Mouse (Mus musculus): Measurements from ENCODE around the gene Dlg4. TPM values are rescaled to one million over a fixed set of nuclear protein-coding genes. Genes with fewer than 3 reads are reported as not detected.

Gene Dlg4
- polyA plus RNA-seq, 1 experiment from 2014 or later: 9.3 TPM

DNA sequence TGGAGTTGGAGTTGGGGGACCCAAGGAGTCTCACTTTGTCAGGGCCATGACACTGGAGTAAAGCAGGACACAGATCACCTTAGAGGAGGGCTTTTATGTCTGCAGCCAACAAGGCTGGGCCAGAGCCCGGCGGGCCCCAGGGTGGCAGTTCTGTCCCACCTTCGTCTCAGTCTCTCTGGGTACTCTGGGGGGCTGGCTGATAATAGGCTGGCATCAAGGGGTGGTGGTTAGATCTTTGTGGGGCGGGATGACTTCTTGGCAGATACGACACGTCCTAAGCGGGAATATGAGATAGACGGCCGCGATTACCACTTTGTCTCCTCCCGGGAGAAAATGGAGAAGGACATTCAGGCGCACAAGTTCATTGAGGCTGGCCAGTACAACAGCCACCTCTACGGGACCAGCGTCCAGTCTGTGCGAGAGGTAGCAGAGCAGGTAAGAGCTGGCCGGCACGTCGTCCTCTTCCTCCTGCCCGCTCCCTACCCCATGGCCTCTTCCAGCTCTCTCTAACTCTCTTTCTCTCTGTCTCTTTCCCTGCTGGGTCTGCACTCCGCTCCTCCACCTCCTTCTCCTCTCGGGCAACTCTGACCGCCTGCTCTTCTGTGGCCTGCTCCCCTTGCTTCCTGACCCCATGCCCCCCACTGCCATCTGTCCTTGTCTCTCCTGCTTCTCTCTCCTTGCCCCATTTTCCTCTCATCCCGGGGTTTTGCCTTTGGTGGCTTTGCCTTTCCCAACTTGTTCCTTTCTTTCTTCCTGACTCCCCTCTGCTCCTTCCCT, 25.8 kb downstream of the Dlg4 start:
- 89% methylated on average over 23 of the region's 23 CpGs for WGBS
- ATAC-seq (replicated peaks; ENCODE audit: low FRiP score) (no peak), DNase-seq (ENCODE audit: low spot score) (no peak)
- Histone ChIP-seq H3K9me3 (ENCODE audit: control insufficient read depth, low read length) (no peaks in the 10 kb centered on the region), H3K4me2 (no peak overlapping the region), H3K27ac (ENCODE audit: low read depth, low read length) (no peak overlapping the region), H3K36me3 (ENCODE audit: control insufficient read depth, insufficient read depth, low read length) (no peaks in the 10 kb centered on the region; the same call in 1 of the 2 replicates), H3K4me3 (ENCODE audit: low read depth, low read length) (no peak overlapping the region), H3K9ac (ENCODE audit: low read depth, low read length) (no peak overlapping the region), H3K27me3 (replicated peaks; ENCODE audit: control insufficient read depth, insufficient read depth, low read length) (no peaks in the 10 kb centered on the region), H3K4me1 (replicated peaks; ENCODE audit: control insufficient read depth, insufficient read depth, low read length) (peaks cover 4% of the 10 kb centered on the region; the same call in 1 of the 2 replicates)

DNA sequence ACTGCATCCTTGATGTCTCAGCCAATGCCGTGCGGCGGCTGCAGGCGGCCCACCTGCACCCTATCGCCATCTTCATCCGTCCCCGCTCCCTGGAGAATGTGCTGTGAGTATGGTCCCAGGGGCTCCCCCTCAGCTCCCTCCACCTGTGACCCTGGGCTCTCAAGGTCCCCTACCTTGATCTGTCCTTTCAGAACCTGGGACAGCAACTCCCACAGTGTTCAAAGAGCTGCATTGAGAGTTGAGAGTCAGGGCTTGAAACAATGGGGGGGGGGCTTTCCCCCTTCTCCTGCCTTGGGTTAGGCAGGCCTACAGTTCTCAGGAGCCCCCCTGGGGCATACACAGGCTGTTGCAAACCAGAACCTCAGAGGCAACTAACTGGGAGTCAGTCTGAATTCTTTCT, 26.9 kb downstream of the Dlg4 start:
- ATAC-seq (replicated peaks; ENCODE audit: low FRiP score): no peak

DNA sequence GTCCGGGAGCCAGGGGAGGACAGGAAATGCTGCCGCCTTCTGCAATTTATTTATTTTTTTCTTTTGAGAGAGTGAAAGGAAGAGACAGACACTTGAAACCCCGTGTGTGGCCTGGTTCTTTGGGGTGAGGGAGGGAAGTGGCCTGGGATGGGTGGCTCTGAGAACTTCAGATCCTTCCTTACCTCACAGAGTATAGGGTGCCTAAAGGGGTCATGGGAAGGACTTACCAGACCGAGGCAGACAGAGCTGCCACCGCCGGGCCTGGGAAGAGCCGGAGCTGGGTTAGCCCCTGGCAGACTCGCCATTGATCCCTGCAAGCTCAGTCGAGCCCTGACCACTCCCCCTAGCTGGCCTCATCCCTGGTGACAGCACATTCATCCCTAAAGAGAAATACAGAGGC, 28.7 kb downstream of the Dlg4 start:
- Histone ChIP-seq H3K4me2 (no peak overlapping the region), H3K9ac (ENCODE audit: low read depth, low read length) (no peak overlapping the region), H3K9me3 (ENCODE audit: control insufficient read depth, low read length) (no peaks in the 10 kb centered on the region), H3K4me3 (ENCODE audit: low read depth, low read length) (no peak overlapping the region), H3K27ac (ENCODE audit: low read depth, low read length) (no peak overlapping the region), H3K36me3 (ENCODE audit: control insufficient read depth, insufficient read depth, low read length) (no peaks in the 10 kb centered on the region; the same call in 1 of the 2 replicates), H3K27me3 (replicated peaks; ENCODE audit: control insufficient read depth, insufficient read depth, low read length) (no peaks in the 10 kb centered on the region), H3K4me1 (replicated peaks; ENCODE audit: control insufficient read depth, insufficient read depth, low read length) (peaks cover 1% of the 10 kb centered on the region; the same call in 1 of the 2 replicates)
- DNase-seq (ENCODE audit: low spot score): no peak
- ATAC-seq (replicated peaks; ENCODE audit: low FRiP score): no peak
- WGBS: 56% methylated on average over 9 of the region's 9 CpGs

More for the DNA sequence above, 26.9 kb downstream of the Dlg4 start:
- Histone ChIP-seq H3K4me3 (ENCODE audit: low read depth, low read length) (no peak overlapping the region), H3K27me3 (replicated peaks; ENCODE audit: control insufficient read depth, insufficient read depth, low read length) (no peaks in the 10 kb centered on the region), H3K9ac (ENCODE audit: low read depth, low read length) (no peak overlapping the region), H3K4me2 (no peak overlapping the region), H3K36me3 (ENCODE audit: control insufficient read depth, insufficient read depth, low read length) (no peaks in the 10 kb centered on the region; the same call in 1 of the 2 replicates), H3K27ac (ENCODE audit: low read depth, low read length) (no peak overlapping the region), H3K4me1 (replicated peaks; ENCODE audit: control insufficient read depth, insufficient read depth, low read length) (peaks cover 4% of the 10 kb centered on the region; the same call in 1 of the 2 replicates), H3K9me3 (ENCODE audit: control insufficient read depth, low read length) (no peaks in the 10 kb centered on the region)
- 88% methylated on average over 7 of the region's 7 CpGs for WGBS
- DNase-seq (ENCODE audit: low spot score): no peak

DNA sequence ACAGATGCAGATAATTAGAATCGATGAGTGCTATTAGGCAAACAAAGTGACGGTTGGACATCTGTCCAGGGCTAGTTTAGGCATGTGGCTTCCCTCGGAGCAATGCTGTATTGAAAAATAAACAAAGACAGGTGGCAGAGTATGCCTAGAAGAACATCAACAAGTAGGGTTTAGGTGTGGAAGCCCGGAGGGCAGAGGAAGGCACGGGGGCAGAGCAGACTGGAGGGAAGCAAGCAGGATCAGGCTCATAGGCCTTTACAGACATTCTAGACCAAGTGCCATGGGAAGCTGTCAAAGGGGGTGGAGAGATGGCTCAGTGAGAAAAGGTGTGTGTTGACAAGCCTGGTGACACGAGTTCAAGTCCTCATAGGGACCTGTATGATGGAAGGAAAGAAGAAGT, 32.6 kb downstream of the Dlg4 start:
- Histone ChIP-seq H3K36me3 (ENCODE audit: control insufficient read depth, insufficient read depth, low read length) (no peaks in the 10 kb centered on the region), H3K4me1 (replicated peaks; ENCODE audit: control insufficient read depth, insufficient read depth, low read length) (no peaks in the 10 kb centered on the region), H3K4me3 (ENCODE audit: low read depth, low read length) (no peak overlapping the region), H3K4me2 (no peak overlapping the region), H3K9ac (ENCODE audit: low read depth, low read length) (no peak overlapping the region), H3K27ac (ENCODE audit: low read depth, low read length) (no peak overlapping the region), H3K9me3 (ENCODE audit: control insufficient read depth, low read length) (no peaks in the 10 kb centered on the region), H3K27me3 (replicated peaks; ENCODE audit: control insufficient read depth, insufficient read depth, low read length) (no peaks in the 10 kb centered on the region)
- 82% methylated on average over 6 of the region's 6 CpGs for WGBS
- DNase-seq (ENCODE audit: low spot score) (no peak), ATAC-seq (replicated peaks; ENCODE audit: low FRiP score) (no peak)

DNA sequence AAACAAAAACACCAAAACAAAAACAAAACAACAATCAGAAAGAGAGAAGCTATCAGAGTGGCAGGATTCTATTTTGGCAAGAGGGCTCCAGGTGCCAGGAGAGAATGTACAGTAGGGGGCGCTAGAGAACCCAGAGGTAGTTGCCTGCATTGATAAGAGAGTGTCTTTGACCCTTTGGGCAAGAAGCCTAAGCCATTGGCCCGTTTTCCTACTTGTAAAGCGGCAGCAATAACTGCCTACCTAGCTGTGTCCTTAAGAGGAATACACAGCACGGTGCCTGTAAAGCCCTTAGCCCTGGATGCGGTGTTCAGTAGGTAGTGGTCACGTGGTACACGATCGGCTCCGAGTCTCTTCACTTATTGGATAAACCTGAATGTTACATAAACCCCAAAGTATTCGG, 33.1 kb downstream of the Dlg4 start:
- no peaks in the 10 kb centered on the region for H3K9me3 ChIP-seq (ENCODE audit: control insufficient read depth, low read length)
- WGBS: 47% methylated on average over 10 of the region's 10 CpGs
- H3K27ac ChIP-seq (ENCODE audit: low read depth, low read length): no peak overlapping the region
- H3K4me1 ChIP-seq (replicated peaks; ENCODE audit: control insufficient read depth, insufficient read depth, low read length): no peaks in the 10 kb centered on the region
- H3K4me3 ChIP-seq (ENCODE audit: low read depth, low read length): no peak overlapping the region
- H3K4me2 ChIP-seq: no peak overlapping the region
- H3K9ac ChIP-seq (ENCODE audit: low read depth, low read length): no peak overlapping the region
- no peak for DNase-seq (ENCODE audit: low spot score)
- no peaks in the 10 kb centered on the region for H3K27me3 ChIP-seq (replicated peaks; ENCODE audit: control insufficient read depth, insufficient read depth, low read length)
- H3K36me3 ChIP-seq (ENCODE audit: control insufficient read depth, insufficient read depth, low read length): no peaks in the 10 kb centered on the region
- no peak for ATAC-seq (replicated peaks; ENCODE audit: low FRiP score)

DNA sequence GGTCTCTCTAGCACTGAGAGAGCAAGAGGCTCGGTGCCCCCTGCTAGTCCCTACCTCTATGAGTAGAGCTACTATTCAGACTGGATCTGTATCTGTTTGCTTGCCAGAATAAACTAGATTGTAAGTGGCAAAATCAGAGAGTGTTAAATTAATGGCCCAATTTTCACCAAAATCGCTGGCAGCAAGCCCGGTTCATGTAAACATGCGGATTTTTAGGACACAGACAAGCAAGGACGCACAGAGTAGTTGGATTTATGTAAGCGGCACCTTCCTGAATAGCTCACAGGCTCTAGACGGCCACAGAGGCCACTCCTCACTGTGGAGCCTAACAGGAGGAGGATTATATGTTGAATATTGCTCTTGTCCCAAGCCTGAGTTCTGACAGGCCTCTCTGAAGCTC, 36.4 kb downstream of the Dlg4 start:
- no peak for DNase-seq (ENCODE audit: low spot score)
- Histone ChIP-seq H3K36me3 (ENCODE audit: control insufficient read depth, insufficient read depth, low read length) (no peaks in the 10 kb centered on the region), H3K4me3 (ENCODE audit: low read depth, low read length) (no peak overlapping the region), H3K4me2 (no peak overlapping the region), H3K4me1 (replicated peaks; ENCODE audit: control insufficient read depth, insufficient read depth, low read length) (peaks cover 5% of the 10 kb centered on the region), H3K27me3 (replicated peaks; ENCODE audit: control insufficient read depth, insufficient read depth, low read length) (no peaks in the 10 kb centered on the region), H3K27ac (ENCODE audit: low read depth, low read length) (no peak overlapping the region), H3K9ac (ENCODE audit: low read depth, low read length) (no peak overlapping the region), H3K9me3 (ENCODE audit: control insufficient read depth, low read length) (no peaks in the 10 kb centered on the region)
- ATAC-seq (replicated peaks; ENCODE audit: low FRiP score): no peak
- WGBS: 77% methylated on average over 7 of the region's 7 CpGs

DNA sequence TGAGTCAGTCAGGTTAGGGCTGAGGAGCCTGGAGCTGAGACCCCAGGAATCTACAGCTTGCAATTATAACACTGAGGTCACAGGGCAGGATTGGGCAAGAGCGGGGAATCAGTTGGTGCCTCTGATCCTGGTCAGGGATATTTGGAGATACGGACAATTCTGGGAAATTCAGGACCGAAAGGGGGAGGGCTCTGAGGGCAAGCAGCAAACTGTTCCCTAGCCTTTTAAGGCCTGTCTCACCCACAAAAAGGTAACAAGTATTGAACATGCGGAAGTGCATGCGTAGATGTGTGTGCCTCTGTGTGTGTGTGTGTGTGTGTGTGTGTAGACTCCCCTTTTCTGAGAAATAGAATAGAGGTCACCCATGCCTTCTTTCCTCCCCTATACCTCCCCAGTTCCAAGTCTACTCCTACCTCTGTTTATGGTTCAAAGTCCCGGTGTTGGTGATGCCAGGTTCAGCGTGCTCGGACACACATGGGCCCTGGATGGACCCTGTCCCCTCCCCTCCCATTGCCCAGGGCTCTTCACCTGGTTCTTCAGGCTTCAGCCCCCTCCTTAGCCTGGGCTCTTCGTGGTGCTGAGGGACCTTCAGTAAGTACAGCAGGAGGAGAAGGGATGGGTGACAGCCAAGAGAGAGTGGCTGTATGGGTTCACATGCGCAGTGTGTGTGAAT, 37.3 kb downstream of the Dlg4 start, which contains the start of gene Asgr1:
Gene Asgr1 (plus strand): TSS at position 188 of the 673 bp plus-strand sequence.
- no peak for ATAC-seq (replicated peaks; ENCODE audit: low FRiP score)
- 80% methylated on average over 10 of the region's 10 CpGs for WGBS
- no peaks in the 10 kb centered on the region for H3K36me3 ChIP-seq (ENCODE audit: control insufficient read depth, insufficient read depth, low read length)
- H3K27ac ChIP-seq (ENCODE audit: low read depth, low read length): no peak within 1 kb of the TSS
- no peak within 1 kb of the TSS for H3K4me3 ChIP-seq (ENCODE audit: low read depth, low read length)
- no peaks in the 10 kb centered on the region for H3K27me3 ChIP-seq (replicated peaks; ENCODE audit: control insufficient read depth, insufficient read depth, low read length)
- no peaks in the 10 kb centered on the region for H3K9me3 ChIP-seq (ENCODE audit: control insufficient read depth, low read length)
- no peak for DNase-seq (ENCODE audit: low spot score)
- no peak within 1 kb of the TSS for H3K9ac ChIP-seq (ENCODE audit: low read depth, low read length)
- H3K4me1 ChIP-seq (replicated peaks; ENCODE audit: control insufficient read depth, insufficient read depth, low read length): peaks cover 5% of the 10 kb centered on the region
- no peak within 1 kb of the TSS for H3K4me2 ChIP-seq

DNA sequence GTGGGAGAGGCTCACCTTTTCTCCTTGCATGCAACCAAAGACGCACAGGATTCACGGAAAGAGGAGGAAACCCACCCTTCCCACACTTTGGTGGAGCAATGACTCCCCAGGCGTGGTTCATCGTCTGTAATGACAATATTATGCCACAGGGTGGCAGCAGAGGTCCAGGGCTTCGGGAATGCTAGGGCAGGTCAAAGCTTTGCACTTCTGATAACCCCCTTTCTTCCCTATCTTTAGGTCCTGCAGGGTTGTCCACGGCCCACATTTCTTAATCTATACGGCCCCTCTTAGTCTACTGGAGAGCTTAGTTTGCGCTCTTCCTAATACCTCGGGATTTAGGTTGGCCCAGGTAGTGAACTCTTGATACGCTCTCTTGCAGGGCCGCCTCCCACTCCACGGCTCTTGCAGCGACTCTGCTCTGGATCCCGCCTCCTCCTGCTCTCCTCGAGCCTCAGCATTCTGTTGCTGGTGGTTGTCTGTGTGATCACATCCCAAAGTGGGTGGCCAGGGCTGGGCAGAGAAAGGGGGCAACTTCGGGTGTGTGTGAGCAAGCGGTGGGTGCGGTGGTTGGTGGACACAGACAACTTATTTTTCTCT, 39.0 kb downstream of the Dlg4 start:
- no peaks in the 10 kb centered on the region for H3K27me3 ChIP-seq (replicated peaks; ENCODE audit: control insufficient read depth, insufficient read depth, low read length)
- DNase-seq (ENCODE audit: low spot score): peak; percentile 70
- 24% methylated on average over 17 of the region's 18 CpGs for WGBS
- peaks cover 5% of the 10 kb centered on the region for H3K4me1 ChIP-seq (replicated peaks; ENCODE audit: control insufficient read depth, insufficient read depth, low read length)
- ATAC-seq (replicated peaks; ENCODE audit: low FRiP score): peak; percentile 63
- no peaks in the 10 kb centered on the region for H3K9me3 ChIP-seq (ENCODE audit: control insufficient read depth, low read length)
- H3K27ac ChIP-seq (ENCODE audit: low read depth, low read length): no peak overlapping the region
- no peak overlapping the region for H3K9ac ChIP-seq (ENCODE audit: low read depth, low read length)
- H3K4me2 ChIP-seq: peak overlapping the region; percentile 49
- no peaks in the 10 kb centered on the region for H3K36me3 ChIP-seq (ENCODE audit: control insufficient read depth, insufficient read depth, low read length)
- no peak overlapping the region for H3K4me3 ChIP-seq (ENCODE audit: low read depth, low read length)
